Mouse (Mus musculus): ENCODE measurements around the gene Ankrd35. TPM values are rescaled to one million over a fixed set of nuclear protein-coding genes. Genes with fewer than 3 reads are reported as not detected.
A peak's percentile ranks its signal among the peaks of the same experiment; 100 is the strongest.
"Not testable (repeated sequence)": the region's sequence is repeated elsewhere in the genome, so short reads cannot be mapped to it uniquely, and the experiment has no call there.

Ankrd35 gene
- 1 to 10 TPM; 1.4 to 1.6 TPM for total RNA-seq (2021)
- long read RNA-seq, experiment 1, full-length matches to known transcripts = 2 of 10 reads
- long read RNA-seq, experiment 1, partial matches to known transcripts = 1 of 10 reads
- long read RNA-seq, experiment 1, other reads (novel, unspliced or antisense) = 7 of 10 reads
- long read RNA-seq, experiment 2, partial matches to known transcripts = 1 of 4 reads
- long read RNA-seq, experiment 2, other reads (novel, unspliced or antisense) = 3 of 4 reads

- DNase-seq = peak; percentile 74
These were observed at the start of gene Ankrd35 for GRCm38 (mm10) chr3:96669727-96670468. Gene Ankrd35, plus strand, starts transcription at chr3:96670131.

- no peak for DNase-seq
These were observed 46.7 kb upstream of the Ankrd35 start for GRCm38 (mm10) chr3:96623201-96623600.

GRCm38 (mm10) chr3:96629729-96630600 lies 40.0 kb upstream of the Ankrd35 start, which contains the start of gene Rbm8a:
Gene Rbm8a, plus strand, starts transcription at chr3:96629933.
- peak; percentile 94 for DNase-seq

- no peak for DNase-seq
These were observed 37.9 kb upstream of the Ankrd35 start for GRCm38 (mm10) chr3:96632058-96632457.

GRCm38 (mm10) chr3:96634015-96634414 lies 35.9 kb upstream of the Ankrd35 start:
- DNase-seq = no peak

- DNase-seq = peak; percentile 86
These were observed 34.7 kb upstream of the Ankrd35 start, which contains the start of the genes Pex11b and Gm42957 for GRCm38 (mm10) chr3:96634928-96635879. Gene Pex11b, plus strand, starts transcription at chr3:96635376. Gene Gm42957, plus strand, starts transcription at chr3:96635474.

- no peak for DNase-seq
These were observed 34.0 kb upstream of the Ankrd35 start for GRCm38 (mm10) chr3:96635906-96636305.

GRCm38 (mm10) chr3:96636448-96636847 lies 33.5 kb upstream of the Ankrd35 start:
- no peak for DNase-seq

- DNase-seq = peak; percentile 61
These were observed 30.7 kb upstream of the Ankrd35 start for GRCm38 (mm10) chr3:96639219-96639618.

GRCm38 (mm10) chr3:96645018-96645649 lies 24.8 kb upstream of the Ankrd35 start, which contains the start of gene Itga10:
Gene Itga10, plus strand, starts transcription at chr3:96645584.
- DNase-seq = peak; percentile 59

- no peak for DNase-seq
These were observed 22.6 kb upstream of the Ankrd35 start for GRCm38 (mm10) chr3:96647365-96647764.

- no peak for DNase-seq
These were observed 9.0 kb upstream of the Ankrd35 start for GRCm38 (mm10) chr3:96660901-96661300.

- DNase-seq = no peak
These were observed 7.1 kb upstream of the Ankrd35 start for GRCm38 (mm10) chr3:96662731-96663316.

GRCm38 (mm10) chr3:96663432-96664239 lies 6.3 kb upstream of the Ankrd35 start:
- peak; percentile 86 for DNase-seq

- DNase-seq = not testable (repeated sequence)
These were observed 4.1 kb upstream of the Ankrd35 start for GRCm38 (mm10) chr3:96665732-96666363.

- no peak for DNase-seq
These were observed 3.0 kb upstream of the Ankrd35 start for GRCm38 (mm10) chr3:96666916-96667315.

GRCm38 (mm10) chr3:96667316-96667715 lies 2.6 kb upstream of the Ankrd35 start:
- no peak for DNase-seq

GRCm38 (mm10) chr3:96668424-96669067 lies 1.4 kb upstream of the Ankrd35 start:
- DNase-seq = no peak
